Mouse (Mus musculus): ENCODE results near the gene Itgae.

The Itgae gene

DNA sequence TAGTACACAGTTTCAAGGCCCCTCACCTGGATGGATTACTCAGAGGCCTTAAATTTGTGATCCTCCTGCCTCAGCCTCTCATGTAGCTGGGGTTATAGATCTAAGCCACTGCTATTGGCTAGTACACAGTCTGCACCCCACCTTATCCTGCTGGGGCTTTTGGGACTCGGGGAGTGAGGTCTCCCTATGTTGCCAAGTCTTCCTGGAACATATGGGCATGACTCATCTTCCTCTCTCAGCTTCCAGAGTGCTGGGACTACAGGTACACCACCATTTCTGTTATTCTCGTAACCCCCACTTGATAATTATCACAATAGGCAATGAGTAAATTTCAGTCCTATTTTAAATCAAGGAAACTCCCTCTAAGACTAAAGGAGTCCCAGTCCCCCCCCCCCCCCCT lies 104.1 kb downstream of the Itgae start:
- no peak for DNase-seq (ENCODE audit: low read depth, low spot score)
